Mouse (Mus musculus): ENCODE results near the gene Upk1a. TPM values are rescaled to one million over a fixed set of nuclear protein-coding genes. Genes with fewer than 3 reads are reported as not detected.

Upk1a gene
- 0.51 and 0.82 TPM in 2 replicates for polyA plus RNA-seq (2015; fragmentation: Nextera tagmentation; extraction: Ambion mirVana)

DNA sequence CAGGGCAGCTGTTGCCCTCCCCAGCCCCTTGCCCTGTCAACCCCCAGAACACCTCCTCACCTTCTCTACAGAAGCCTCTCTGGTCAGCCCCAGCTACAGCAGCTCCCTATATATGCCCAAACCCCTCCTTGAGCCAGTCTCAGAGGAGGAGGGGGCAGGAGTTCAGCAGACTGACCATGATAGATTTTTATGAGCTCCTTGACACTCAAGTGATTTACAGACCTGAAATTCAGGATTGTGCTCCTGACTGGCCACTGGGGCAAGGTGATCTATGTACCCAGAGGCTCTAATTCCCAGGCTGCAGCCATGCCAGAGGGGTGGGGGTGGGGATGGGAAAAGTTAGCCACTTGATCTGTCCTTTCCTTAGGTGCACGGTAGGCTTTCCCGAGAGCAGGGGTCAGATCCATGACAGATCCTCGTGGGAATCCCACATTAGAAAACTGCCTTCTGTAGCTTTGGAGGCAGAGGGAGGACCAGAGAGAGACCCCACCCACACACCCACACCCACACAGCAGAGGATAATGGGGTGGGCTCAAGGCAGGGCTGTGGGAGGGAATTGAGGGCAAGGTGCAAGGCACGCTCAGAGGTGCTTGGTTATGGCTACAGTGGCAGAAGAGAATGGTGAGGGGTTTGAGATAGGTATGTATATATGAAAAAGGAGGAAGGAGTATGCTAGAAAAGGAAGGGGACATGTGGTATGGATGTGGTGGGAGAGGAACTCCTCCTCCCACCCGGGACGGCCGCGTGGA is at the start of gene Upk1a:
Upk1a (minus strand) TSS at position 194 of the 749 bp plus-strand sequence.
- Histone ChIP-seq H3K4me3 (no peak within 1 kb of the TSS), H3K36me3 (peaks cover 27% of the 10 kb centered on the region), H3K4me2 (no peak within 1 kb of the TSS), H3K27me3 (no peaks in the 10 kb centered on the region), H3K27ac (replicated peaks) (no peak within 1 kb of the TSS), H3K9me3 (no peaks in the 10 kb centered on the region), H3K9ac (no peak within 1 kb of the TSS), H3K4me1 (replicated peaks) (no peaks in the 10 kb centered on the region)
- no peak for ATAC-seq (ENCODE audit: low FRiP score, low read depth)
- WGBS, result 80% methylated on average over 8 of the region's 8 CpGs

GRCm38 (mm10) chr7:30649591-30650540 is 37.2 kb upstream of the Upk1a start, which contains the start of gene Rbm42:
TSS of gene Rbm42 (minus strand) at chr7:30650317.
- Histone ChIP-seq H3K4me2 (peak within 1 kb of the TSS; percentile 98), H3K4me1 (replicated peaks) (peaks cover 14% of the 10 kb centered on the region), H3K4me3 (peak within 1 kb of the TSS; percentile 96), H3K9ac (peak within 1 kb of the TSS; percentile 92), H3K27me3 (no peaks in the 10 kb centered on the region), H3K36me3 (peaks cover 37% of the 10 kb centered on the region), H3K27ac (replicated peaks) (peak within 1 kb of the TSS; percentile 82), H3K9me3 (no peaks in the 10 kb centered on the region)
- peak; percentile 100 for ATAC-seq (ENCODE audit: low FRiP score, low read depth)
- WGBS, result 2% methylated on average over 59 of the region's 59 CpGs

- Histone ChIP-seq H3K36me3 (peaks cover 43% of the 10 kb centered on the region), H3K27me3 (peaks cover 33% of the 10 kb centered on the region), H3K27ac (replicated peaks) (no peak overlapping the region), H3K4me2 (no peak overlapping the region), H3K4me1 (replicated peaks) (peaks cover 5% of the 10 kb centered on the region), H3K4me3 (no peak overlapping the region), H3K9ac (no peak overlapping the region), H3K9me3 (no peaks in the 10 kb centered on the region)
- ATAC-seq (ENCODE audit: low FRiP score, low read depth), result no peak
- 21% methylated on average over 4 of the region's 4 CpGs for WGBS
These were observed 26.4 kb upstream of the Upk1a start for GRCm38 (mm10) chr7:30639083-30639482.

DNA sequence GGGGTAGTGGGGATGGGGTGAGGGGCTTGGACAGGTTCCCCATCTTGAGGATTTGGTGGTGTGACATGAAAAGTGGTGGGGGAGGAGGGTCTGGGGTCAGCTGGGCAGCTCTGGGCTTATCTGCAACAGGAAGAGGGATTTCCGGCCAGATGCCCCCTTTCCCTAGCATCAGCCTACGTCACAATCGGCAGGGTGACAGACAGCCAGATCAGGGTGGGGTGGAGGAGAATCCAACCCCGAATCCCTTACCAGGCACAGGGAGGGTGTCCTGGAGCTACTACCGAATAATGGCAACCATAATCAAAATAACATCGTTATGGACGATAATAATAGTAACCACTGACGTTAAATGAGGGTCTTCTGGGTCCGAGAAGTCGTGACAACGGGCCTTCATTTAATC is 23.7 kb upstream of the Upk1a start:
- no peak for ATAC-seq (ENCODE audit: low FRiP score, low read depth)
- Histone ChIP-seq H3K36me3 (peaks cover 16% of the 10 kb centered on the region), H3K27ac (replicated peaks) (no peak overlapping the region), H3K4me2 (no peak overlapping the region), H3K4me1 (replicated peaks) (peaks cover 5% of the 10 kb centered on the region), H3K9ac (no peak overlapping the region), H3K4me3 (no peak overlapping the region), H3K9me3 (no peaks in the 10 kb centered on the region), H3K27me3 (peaks cover 55% of the 10 kb centered on the region)
- WGBS, result 31% methylated on average over 11 of the region's 11 CpGs

- Histone ChIP-seq H3K9me3 (no peaks in the 10 kb centered on the region), H3K36me3 (peaks cover 9% of the 10 kb centered on the region), H3K4me1 (replicated peaks) (peaks cover 5% of the 10 kb centered on the region), H3K9ac (no peak within 1 kb of the TSS), H3K4me3 (peak within 1 kb of the TSS; percentile 6), H3K4me2 (peak within 1 kb of the TSS; percentile 34), H3K27me3 (peaks cover 60% of the 10 kb centered on the region), H3K27ac (replicated peaks) (no peak within 1 kb of the TSS)
- no peak for ATAC-seq (ENCODE audit: low FRiP score, low read depth)
- WGBS, result 2% methylated on average over 5 of the region's 5 CpGs
These were observed 23.1 kb upstream of the Upk1a start, which contains the start of gene Etv2 for GRCm38 (mm10) chr7:30635752-30636151. TSS of gene Etv2 (minus strand) at chr7:30635852.

- H3K9ac ChIP-seq, result no peak overlapping the region
- H3K27ac ChIP-seq (replicated peaks), result no peak overlapping the region
- no peaks in the 10 kb centered on the region for H3K9me3 ChIP-seq
- peak; percentile 27; the same call in 1 of the 2 replicates for ATAC-seq (ENCODE audit: low FRiP score, low read depth)
- peak overlapping the region; percentile 34 for H3K4me2 ChIP-seq
- no peaks in the 10 kb centered on the region for H3K36me3 ChIP-seq
- WGBS, result 0% methylated on average over 20 of the region's 20 CpGs
- peaks cover 5% of the 10 kb centered on the region for H3K4me1 ChIP-seq (replicated peaks)
- peaks cover 70% of the 10 kb centered on the region for H3K27me3 ChIP-seq
- H3K4me3 ChIP-seq, result peak overlapping the region; percentile 6
These were observed 22.0 kb upstream of the Upk1a start for GRCm38 (mm10) chr7:30634621-30635020.

DNA sequence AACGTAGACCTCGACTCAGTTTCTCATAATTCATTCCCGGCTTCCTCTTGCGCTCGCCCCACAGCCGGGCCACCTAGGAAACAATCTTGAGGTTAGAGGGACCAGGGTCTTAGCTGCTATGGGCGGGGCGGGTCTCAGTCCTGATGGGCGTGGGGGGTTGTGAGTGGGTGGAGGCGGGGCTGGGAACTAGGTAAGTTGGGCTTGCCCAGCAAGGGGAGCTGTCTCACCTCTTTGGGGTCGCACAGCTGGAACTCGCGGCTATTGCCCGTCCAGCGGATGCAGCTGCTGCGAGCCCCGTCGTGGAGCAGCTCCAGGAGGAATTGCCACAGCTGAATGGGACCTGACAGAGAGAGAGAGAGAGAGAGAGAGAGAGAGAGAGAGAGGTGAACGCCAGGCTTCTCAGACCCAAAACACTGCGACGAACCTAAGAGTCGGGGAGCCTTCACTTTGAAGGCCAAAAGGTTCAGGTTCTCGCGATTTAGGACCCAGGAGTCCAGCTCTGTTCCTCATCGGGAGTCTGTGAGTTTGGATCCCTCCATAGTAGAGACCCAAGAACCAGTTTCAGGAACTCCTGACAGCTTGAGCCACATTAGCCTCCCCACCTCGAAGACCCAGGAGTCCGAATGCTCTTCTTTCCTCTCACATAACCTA is 21.2 kb upstream of the Upk1a start:
- Histone ChIP-seq H3K4me2 (no peak overlapping the region), H3K36me3 (no peaks in the 10 kb centered on the region), H3K27me3 (peaks cover 77% of the 10 kb centered on the region), H3K4me3 (no peak overlapping the region), H3K9me3 (no peaks in the 10 kb centered on the region), H3K27ac (replicated peaks) (no peak overlapping the region), H3K4me1 (replicated peaks) (peaks cover 5% of the 10 kb centered on the region), H3K9ac (no peak overlapping the region)
- 5% methylated on average over 27 of the region's 27 CpGs for WGBS
- no peak for ATAC-seq (ENCODE audit: low FRiP score, low read depth)

DNA sequence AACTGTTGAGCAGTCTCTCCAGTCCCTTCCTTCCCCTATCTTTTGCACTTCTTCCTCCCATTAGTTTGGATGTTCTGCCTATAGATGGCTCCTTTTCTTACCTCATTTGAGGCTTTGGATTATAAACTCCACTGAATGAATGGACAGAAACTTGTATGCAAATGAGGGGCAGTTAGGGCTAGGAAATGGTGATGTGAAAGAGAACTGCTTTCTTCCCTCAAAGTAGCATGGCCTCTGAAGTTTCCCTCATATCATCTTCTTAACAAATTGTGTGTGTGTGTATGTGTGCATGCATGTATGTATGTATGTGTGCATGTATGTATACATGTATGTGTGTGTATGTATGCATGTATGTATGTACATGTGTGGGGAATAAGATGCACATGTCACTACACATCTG is 16.4 kb upstream of the Upk1a start:
- peaks cover 12% of the 10 kb centered on the region for H3K4me1 ChIP-seq (replicated peaks)
- no peak for ATAC-seq (ENCODE audit: low FRiP score, low read depth)
- peaks cover 43% of the 10 kb centered on the region for H3K27me3 ChIP-seq

GRCm38 (mm10) chr7:30626647-30627046 is 14.0 kb upstream of the Upk1a start:
- Histone ChIP-seq H3K4me3 (no peak overlapping the region), H3K4me2 (peak overlapping the region; percentile 68; the same call in 1 of the 2 replicates)
- WGBS, result 85% methylated on average over 5 of the region's 5 CpGs

More for the DNA sequence above, 16.4 kb upstream of the Upk1a start:
- Histone ChIP-seq H3K9ac (no peak overlapping the region), H3K27ac (replicated peaks) (no peak overlapping the region), H3K4me3 (no peak overlapping the region), H3K4me2 (no peak overlapping the region), H3K36me3 (0 out of 2 replicates have a peak, but pooled peaks cover 5% of the 10 kb centered on the region), H3K9me3 (no peaks in the 10 kb centered on the region)

GRCm38 (mm10) chr7:30625530-30626384 is 13.1 kb upstream of the Upk1a start, which contains the start of gene Cox6b1:
TSS of gene Cox6b1 (minus strand) at chr7:30626151.
- peaks cover 17% of the 10 kb centered on the region; the same call in 1 of the 2 replicates for H3K27me3 ChIP-seq
- peak; percentile 88 for ATAC-seq (ENCODE audit: low FRiP score, low read depth)
- 2% methylated on average over 44 of the region's 44 CpGs for WGBS
- H3K9ac ChIP-seq, result peak within 1 kb of the TSS; percentile 70
- peak within 1 kb of the TSS; percentile 74 for H3K27ac ChIP-seq (replicated peaks)
- H3K4me3 ChIP-seq, result peak within 1 kb of the TSS; percentile 80
- peak within 1 kb of the TSS; percentile 68 for H3K4me2 ChIP-seq
- no peaks in the 10 kb centered on the region for H3K9me3 ChIP-seq
- peaks cover 22% of the 10 kb centered on the region for H3K36me3 ChIP-seq
- peaks cover 12% of the 10 kb centered on the region for H3K4me1 ChIP-seq (replicated peaks)

More at GRCm38 (mm10) chr7:30626647-30627046, 14.0 kb upstream of the Upk1a start:
- no peak; the same call in 1 of the 2 replicates for ATAC-seq (ENCODE audit: low FRiP score, low read depth)
- Histone ChIP-seq H3K36me3 (peaks cover 22% of the 10 kb centered on the region), H3K4me1 (replicated peaks) (peaks cover 12% of the 10 kb centered on the region), H3K27ac (replicated peaks) (no peak overlapping the region), H3K9me3 (no peaks in the 10 kb centered on the region), H3K27me3 (peaks cover 23% of the 10 kb centered on the region), H3K9ac (no peak overlapping the region)

- WGBS, result 85% methylated on average over 3 of the region's 3 CpGs
- H3K9ac ChIP-seq, result no peak overlapping the region
- no peak overlapping the region for H3K4me3 ChIP-seq
- no peak for ATAC-seq (ENCODE audit: low FRiP score, low read depth)
- no peaks in the 10 kb centered on the region for H3K9me3 ChIP-seq
- H3K27ac ChIP-seq (replicated peaks), result no peak overlapping the region
- no peaks in the 10 kb centered on the region for H3K27me3 ChIP-seq
- 0 out of 2 replicates have a peak, but pooled peaks cover under 1% of the 10 kb centered on the region for H3K4me1 ChIP-seq (replicated peaks)
- peaks cover 68% of the 10 kb centered on the region for H3K36me3 ChIP-seq
- no peak overlapping the region for H3K4me2 ChIP-seq
These were observed 6.6 kb upstream of the Upk1a start for GRCm38 (mm10) chr7:30619202-30619601.
